Mouse (Mus musculus): ENCODE measurements around the gene Dusp7. TPM values are rescaled to one million over a fixed set of nuclear protein-coding genes. Genes with fewer than 3 reads are reported as not detected.

The Dusp7 gene
- total and polyA plus RNA-seq, 3 experiments = 6.2 to 11.4 (median 8.0) TPM

GRCm38 (mm10) chr9:106327125-106327809, 41.2 kb upstream of the Dusp7 start:
- Histone ChIP-seq H3K4me3 (replicated peaks in 1 of 3; ENCODE audit: low read depth in 2 of 3, low read length in 2 of 3, poor library complexity in 1 of 3) (no peak overlapping the region), H3K9ac (ENCODE audit: insufficient read depth, low read depth) (no peak overlapping the region), H3K27me3 (replicated peaks) (no peaks in the 10 kb centered on the region), H3K4me1 (ENCODE audit: control insufficient read depth in 1 of 2, insufficient read depth in 2 of 2) (peaks cover 0 to 12% of the 10 kb centered on the region in 2 experiments; a peak in 2 of 4 replicates), H3K36me3 (replicated peaks in 1 of 2; ENCODE audit: control insufficient read depth in 1 of 2, insufficient read depth in 1 of 2, low read length in 1 of 2) (peaks cover 3 to 61% of the 10 kb centered on the region in 2 experiments), H3K4me2 (ENCODE audit: insufficient read depth, low read depth, poor library complexity, severe bottlenecking) (no peak overlapping the region), H3K9me3 (replicated peaks; ENCODE audit: low read length) (no peaks in the 10 kb centered on the region), H3K27ac (ENCODE audit: insufficient read depth, low read depth) (no peak overlapping the region), H3K79me2 (replicated peaks; ENCODE audit: control insufficient read depth, extremely low read depth, insufficient read depth, poor library complexity, severe bottlenecking) (no peaks in the 10 kb centered on the region)
- in situ Hi-C loops (cut with MboI; ENCODE audit: low pct_ligation_motif_present, low pct_unique_long_range_greater_than_20kb, low sequenced_read_pairs) (no loop called here), dilution Hi-C loops (cut with MboI; ENCODE audit: extremely low pct_ligation_motif_present, extremely low pct_unique_long_range_greater_than_20kb, low sequenced_read_pairs) (no loop called here)
- no peak for TF ChIP-seq POLR2AphosphoS2 (IDR thresholded peaks at IDR 0.05; ENCODE audit: low read depth, low read length)
- TF ChIP-seq MYC (IDR thresholded peaks at IDR 0.05; ENCODE audit: low read depth, low read length) = no peak
- no peak for DNase-seq (ENCODE audit: extremely low read depth)

GRCm38 (mm10) chr9:106328068-106328610, 40.3 kb upstream of the Dusp7 start:
- H3K79me2 ChIP-seq (replicated peaks; ENCODE audit: control insufficient read depth, extremely low read depth, insufficient read depth, poor library complexity, severe bottlenecking) = no peaks in the 10 kb centered on the region
- in situ Hi-C loops (cut with MboI; ENCODE audit: low pct_ligation_motif_present, low pct_unique_long_range_greater_than_20kb, low sequenced_read_pairs) (no loop called here), dilution Hi-C loops (cut with MboI; ENCODE audit: extremely low pct_ligation_motif_present, extremely low pct_unique_long_range_greater_than_20kb, low sequenced_read_pairs) (no loop called here)
- no peak overlapping the region for H3K9ac ChIP-seq (ENCODE audit: insufficient read depth, low read depth)
- peaks cover 0 to 12% of the 10 kb centered on the region in 2 experiments; a peak in 2 of 4 replicates for H3K4me1 ChIP-seq (ENCODE audit: control insufficient read depth in 1 of 2, insufficient read depth in 2 of 2)
- no peak overlapping the region for H3K4me2 ChIP-seq (ENCODE audit: insufficient read depth, low read depth, poor library complexity, severe bottlenecking)
- no peaks in the 10 kb centered on the region for H3K9me3 ChIP-seq (replicated peaks; ENCODE audit: low read length)
- no peak for DNase-seq (ENCODE audit: extremely low read depth)
- H3K4me3 ChIP-seq (replicated peaks in 1 of 3; ENCODE audit: low read depth in 2 of 3, low read length in 2 of 3, poor library complexity in 1 of 3) = no peak overlapping the region
- H3K27me3 ChIP-seq (replicated peaks) = no peaks in the 10 kb centered on the region
- no peak for TF ChIP-seq UBTF (IDR thresholded peaks at IDR 0.05; ENCODE audit: low read depth, low read length)
- TF ChIP-seq JUND (conservative IDR thresholded peaks at IDR 0.05; ENCODE audit: low read depth, low read length) = no peak
- no peak for TF ChIP-seq CHD1 (IDR thresholded peaks at IDR 0.05; ENCODE audit: low read depth, low read length)
- no peak for TF ChIP-seq POLR2AphosphoS2 (IDR thresholded peaks at IDR 0.05; ENCODE audit: low read depth, low read length)
- no peak for TF ChIP-seq MXI1 (IDR thresholded peaks at IDR 0.05; ENCODE audit: low read depth, low read length)
- peaks cover 3 to 65% of the 10 kb centered on the region in 2 experiments for H3K36me3 ChIP-seq (replicated peaks in 1 of 2; ENCODE audit: control insufficient read depth in 1 of 2, insufficient read depth in 1 of 2, low read length in 1 of 2)
- no peak overlapping the region for H3K27ac ChIP-seq (ENCODE audit: insufficient read depth, low read depth)

GRCm38 (mm10) chr9:106328772-106329511, 39.5 kb upstream of the Dusp7 start:
- TF ChIP-seq POLR2A (IDR thresholded peaks at IDR 0.05; ENCODE audit: low read depth, low read length) (no peak), MEF2A (IDR thresholded peaks at IDR 0.05; ENCODE audit: borderline replicate concordance, low read depth, low read length) (no peak), USF2 (conservative IDR thresholded peaks at IDR 0.05; ENCODE audit: low read depth, low read length) (no peak), TBP (conservative IDR thresholded peaks at IDR 0.05; ENCODE audit: low read depth, low read length) (no peak), ZC3H11A (IDR thresholded peaks at IDR 0.05; ENCODE audit: low read depth, low read length) (no peak)

More at GRCm38 (mm10) chr9:106328772-106329511, 39.5 kb upstream of the Dusp7 start:
- no peak overlapping the region for H3K4me2 ChIP-seq (ENCODE audit: insufficient read depth, low read depth, poor library complexity, severe bottlenecking)
- no peaks in the 10 kb centered on the region for H3K79me2 ChIP-seq (replicated peaks; ENCODE audit: control insufficient read depth, extremely low read depth, insufficient read depth, poor library complexity, severe bottlenecking)
- H3K9me3 ChIP-seq (replicated peaks; ENCODE audit: low read length) = no peaks in the 10 kb centered on the region
- no peak overlapping the region for H3K4me3 ChIP-seq (replicated peaks in 1 of 3; ENCODE audit: low read depth in 2 of 3, low read length in 2 of 3, poor library complexity in 1 of 3)
- peaks cover 0 to 12% of the 10 kb centered on the region in 2 experiments; a peak in 2 of 4 replicates for H3K4me1 ChIP-seq (ENCODE audit: control insufficient read depth in 1 of 2, insufficient read depth in 2 of 2)
- no peaks in the 10 kb centered on the region for H3K27me3 ChIP-seq (replicated peaks)
- H3K27ac ChIP-seq (ENCODE audit: insufficient read depth, low read depth) = no peak overlapping the region
- H3K9ac ChIP-seq (ENCODE audit: insufficient read depth, low read depth) = no peak overlapping the region
- in situ Hi-C loops (cut with MboI; ENCODE audit: low pct_ligation_motif_present, low pct_unique_long_range_greater_than_20kb, low sequenced_read_pairs) (no loop called here), dilution Hi-C loops (cut with MboI; ENCODE audit: extremely low pct_ligation_motif_present, extremely low pct_unique_long_range_greater_than_20kb, low sequenced_read_pairs) (no loop called here)
- no peak for DNase-seq (ENCODE audit: extremely low read depth)
- H3K36me3 ChIP-seq (replicated peaks in 1 of 2; ENCODE audit: control insufficient read depth in 1 of 2, insufficient read depth in 1 of 2, low read length in 1 of 2) = peaks cover 3 to 69% of the 10 kb centered on the region in 2 experiments

Measured in CH12.LX (cell line).